Mouse (Mus musculus) lung, adult 2 months (tissue): ENCODE data around the gene Hist1h2br.

Experiments used
- CTCF ChIP-seq: fragments of 200-500 bp; IDR thresholded peaks from 2 replicates; pipeline ENCODE4 v1.5.1; 2011; ENCODE audit warnings: mild to moderate bottlenecking, low read length, control low read depth; ENCODE audit not compliant: insufficient read depth
- POLR2A ChIP-seq: fragments of 200-500 bp; IDR thresholded peaks from 2 replicates; pipeline ENCODE4 v1.6.1; 2011; ENCODE audit warnings: low read depth, mild to moderate bottlenecking, control low read depth, low read length, borderline replicate concordance; ENCODE audit errors: extremely low read depth

- TF ChIP-seq CTCF, result no peak
- TF ChIP-seq POLR2A, result no peak
These were observed 45.6 kb upstream of the Hist1h2br start for GRCm38 (mm10) chr13:21787760-21788593.
